Mouse (Mus musculus): ENCODE measurements around the gene 6430628N08Rik. TPM values are rescaled to one million over a fixed set of nuclear protein-coding genes. Genes with fewer than 3 reads are reported as not detected.

6430628N08Rik gene
- polyA plus RNA-seq, 1 experiment = 0.16 TPM

GRCm38 (mm10) chr4:115938276-115939160 is 48.1 kb downstream of the 6430628N08Rik start:
- DNase-seq (ENCODE audit: extremely low spot score in 1 of 2, low spot score in 1 of 2) = no peak

DNA sequence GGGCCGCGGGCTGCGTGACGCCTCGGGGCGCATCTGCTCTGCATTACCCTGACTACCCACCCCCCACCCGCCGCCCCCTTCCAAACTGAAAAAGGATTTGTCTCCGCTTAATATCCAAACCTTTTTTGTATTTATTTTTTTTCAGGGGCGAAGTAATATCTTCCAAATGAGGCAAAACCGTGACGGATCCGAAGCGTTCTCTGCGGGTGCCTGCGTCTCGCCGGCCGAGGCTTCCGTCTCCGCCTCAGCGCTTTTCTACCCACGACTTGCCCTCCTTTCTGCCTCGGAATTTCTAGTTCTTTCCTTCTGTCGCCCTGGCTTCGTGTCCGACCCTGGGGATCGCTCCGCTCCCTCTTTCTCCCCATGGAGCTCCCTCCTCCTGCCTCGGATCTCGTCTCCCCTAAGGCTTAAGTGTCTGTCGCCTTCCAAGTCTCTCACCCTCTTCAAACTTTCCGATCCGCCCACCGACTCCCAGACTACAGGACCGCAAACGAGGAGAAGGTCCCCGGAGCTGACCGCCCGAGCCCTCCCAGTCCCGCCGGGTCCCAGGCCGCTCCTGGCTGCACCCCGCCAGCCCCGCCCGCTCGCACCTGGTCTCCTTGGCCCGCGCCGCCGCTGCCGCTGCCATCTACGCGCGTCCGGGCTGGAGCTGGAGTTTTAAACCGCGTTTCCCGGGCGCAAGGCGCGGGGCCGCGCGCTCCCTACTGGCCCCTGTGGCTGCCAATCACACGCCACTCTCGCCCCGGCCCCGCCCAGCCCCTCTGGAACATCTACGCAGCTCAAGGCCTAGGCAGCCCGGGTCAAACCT is 49.0 kb downstream of the 6430628N08Rik start, which contains the start of gene Dmbx1:
Dmbx1 (minus strand) TSS at position 632 of the 808 bp plus-strand sequence.
- DNase-seq (ENCODE audit: extremely low spot score in 1 of 2, low spot score in 1 of 2) = no peak

DNA sequence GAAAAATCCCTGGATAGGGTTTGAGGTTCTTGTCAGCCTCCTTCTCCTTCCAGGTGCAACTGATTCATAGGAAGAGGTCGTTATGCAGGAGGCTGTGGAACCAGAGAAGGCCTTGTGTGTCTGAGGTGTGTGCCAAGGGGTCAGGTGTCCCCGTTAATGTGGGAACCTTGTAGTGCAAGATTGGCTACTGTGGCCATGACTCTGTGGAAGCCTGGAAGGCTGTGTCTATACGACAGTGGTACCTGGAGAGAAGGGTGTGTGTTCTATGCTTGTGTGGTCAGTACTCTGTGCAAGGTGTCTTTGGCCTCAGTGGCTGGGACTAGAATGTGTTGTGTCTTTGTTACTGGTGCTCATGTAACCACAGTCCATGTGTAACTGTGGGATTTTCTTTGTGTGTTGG is 50.2 kb downstream of the 6430628N08Rik start:
- no peak for DNase-seq (ENCODE audit: extremely low spot score in 1 of 2, low spot score in 1 of 2)

DNA sequence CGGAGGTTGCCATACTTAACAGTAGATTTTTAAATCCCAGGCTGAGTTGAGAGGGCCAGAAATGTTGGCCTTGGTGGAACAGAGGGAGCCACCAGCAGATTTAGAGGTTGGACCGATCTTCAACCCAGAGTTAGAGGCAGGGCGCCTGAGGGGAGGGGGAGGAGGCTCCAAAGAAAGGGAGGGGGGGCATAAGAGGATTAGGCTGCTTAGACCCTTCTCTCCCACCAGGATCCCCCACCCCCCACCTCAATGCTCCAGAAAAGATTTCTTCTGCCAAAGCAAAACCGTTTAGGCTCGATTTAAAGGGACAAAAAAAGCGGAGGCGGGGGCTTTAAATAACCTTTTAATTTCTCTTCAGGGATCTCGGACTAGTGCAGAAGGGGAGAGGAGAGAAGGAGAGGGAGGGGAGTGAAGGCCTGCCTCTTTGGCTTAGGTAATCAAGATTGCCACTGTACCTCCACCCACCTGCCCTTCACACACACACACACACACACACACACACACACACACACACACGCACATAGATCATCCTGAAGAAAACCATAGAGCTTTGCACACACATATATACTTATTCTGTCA is 50.9 kb downstream of the 6430628N08Rik start:
- DNase-seq (ENCODE audit: extremely low spot score in 1 of 2, low spot score in 1 of 2) = no peak

GRCm38 (mm10) chr4:115943669-115944314 is 53.3 kb downstream of the 6430628N08Rik start:
- no peak for DNase-seq (ENCODE audit: extremely low spot score in 1 of 2, low spot score in 1 of 2)

Other genes with a start within 250 kb of the 6430628N08Rik start
- gene Cyp4b1, start 242.9 kb upstream of the 6430628N08Rik start, polyA plus RNA-seq (2012; rRNA removed) = 1.2 and 1.6 TPM in 2 replicates
- gene Efcab14, start 152.9 kb upstream of the 6430628N08Rik start, polyA plus RNA-seq (2012; rRNA removed) = 35.9 and 37.1 TPM in 2 replicates
- 0.19 and 0.20 TPM in 2 replicates for gene Tex38, start 109.6 kb upstream of the 6430628N08Rik start, polyA plus RNA-seq (2012; rRNA removed)
- gene Atpaf1, start 105.9 kb upstream of the 6430628N08Rik start, polyA plus RNA-seq (2012; rRNA removed) = 65.8 and 66.9 TPM in 2 replicates
- 10.9 and 11.5 TPM in 2 replicates for gene Mob3c, start 62.6 kb upstream of the 6430628N08Rik start, polyA plus RNA-seq (2012; rRNA removed)
- gene Mknk1, start 51.5 kb upstream of the 6430628N08Rik start, polyA plus RNA-seq (2012; rRNA removed) = 60.8 and 70.3 TPM in 2 replicates
- 0.16 and 0.32 TPM in 2 replicates for gene Kncn, start 6.3 kb upstream of the 6430628N08Rik start, polyA plus RNA-seq (2012; rRNA removed)
- gene Dmbx1, start 49.3 kb downstream of the 6430628N08Rik start, polyA plus RNA-seq (2012; rRNA removed) = 0.06 and 0.12 TPM in 2 replicates
- 88.1 and 104 TPM in 2 replicates for gene Faah, start 127.3 kb downstream of the 6430628N08Rik start, polyA plus RNA-seq (2012; rRNA removed)
- 8.3 and 9.7 TPM in 2 replicates for gene Nsun4, start 163.2 kb downstream of the 6430628N08Rik start, polyA plus RNA-seq (2012; rRNA removed)
- 645 and 649 TPM in 2 replicates for gene Uqcrh, start 184.4 kb downstream of the 6430628N08Rik start, polyA plus RNA-seq (2012; rRNA removed)
- 34.7 and 34.8 TPM in 2 replicates for gene Lrrc41, start 184.6 kb downstream of the 6430628N08Rik start, polyA plus RNA-seq (2012; rRNA removed)
- 0.86 and 0.94 TPM in 2 replicates for gene Rad54l, start 233.0 kb downstream of the 6430628N08Rik start, polyA plus RNA-seq (2012; rRNA removed)
- 66.6 and 77.5 TPM in 2 replicates for gene Pomgnt1, start 233.2 kb downstream of the 6430628N08Rik start, polyA plus RNA-seq (2012; rRNA removed)